Mouse (Mus musculus) heart, postnatal 0 days (tissue): ENCODE measurements at regions not wholly inside any gene's neighbourhood (a gene's known extent, or its start where the extent isn't known, plus 50 kb on each side); places are given as distances from the start of the nearest gene placed in this dataset.
A peak's percentile ranks its signal among the peaks of the same experiment; 100 is the strongest.

Experiments
- CTCF ChIP-seq: IDR thresholded peaks from 2 replicates; pipeline ENCODE4 v1.5.1; 2016; ENCODE audit warnings: antibody characterized with exemption, control low read depth, low read depth
- EP300 ChIP-seq: IDR thresholded peaks from 2 replicates; pipeline ENCODE4 v1.6.1; 2016; ENCODE audit warnings: antibody characterized with exemption, low read depth

DNA sequence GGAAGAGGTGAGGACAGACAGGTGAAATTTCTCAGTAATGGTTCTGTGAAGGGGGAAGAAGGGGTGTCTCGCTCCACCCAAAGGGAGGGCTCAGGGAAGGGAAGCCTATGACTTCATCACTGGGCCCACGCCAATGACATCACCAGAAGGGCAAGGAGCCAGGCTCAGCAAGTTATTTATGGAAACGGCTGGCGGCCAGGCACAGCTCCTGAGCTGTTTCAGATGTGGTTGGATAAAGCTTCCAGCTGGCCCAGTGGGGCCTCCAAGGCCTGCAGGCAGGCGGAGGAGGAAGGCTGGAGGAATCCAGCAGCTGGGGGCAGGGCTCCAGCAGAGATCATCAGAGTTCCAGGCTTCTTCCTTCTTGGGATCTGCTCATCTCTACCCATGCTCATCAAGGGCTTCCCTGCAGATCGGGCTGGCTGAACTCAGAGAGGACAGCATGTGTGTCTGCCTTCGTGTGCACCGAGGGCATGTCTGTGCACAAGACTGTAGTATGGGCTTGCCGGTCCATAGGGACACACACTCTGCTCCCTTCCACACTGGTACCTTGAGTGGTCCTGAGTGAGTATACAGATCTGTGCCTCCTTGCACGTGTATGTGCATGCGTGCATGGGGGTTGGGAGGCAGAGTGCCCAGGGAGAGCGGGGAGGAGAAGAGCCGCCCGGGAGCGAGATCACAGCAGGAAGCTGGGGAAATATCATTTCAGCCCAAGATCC is 131.6 kb upstream of the Sdk2 start:
- TF ChIP-seq CTCF = peak; percentile 35
- TF ChIP-seq EP300 = peak; percentile 98
